ENCODE assay signal across 8 mouse cellular contexts in genomic region chr6:127767201-127767705, GRCm38 (mm10). TPM values are rescaled to one million over a fixed set of nuclear protein-coding genes. Genes with fewer than 3 reads are reported as not detected.
DNase-seq lines count a peak whose midpoint lies in the region; ATAC-seq and TF ChIP-seq lines count a peak whose summit lies in the region.

No protein-coding gene starts in this region.

- H3K9me3 ChIP-seq in heart, embryonic 14.5 days (ENCODE audit: control insufficient read depth, low read length), result no peaks in the 10 kb centered on the region
- no peaks in the 10 kb centered on the region for H3K9me3 ChIP-seq in hindbrain, embryonic 13.5 days
- H3K9me3 ChIP-seq in limb, embryonic 14.5 days (ENCODE audit: control insufficient read depth, low read length), result no peaks in the 10 kb centered on the region
- H3K9me3 ChIP-seq in stomach, postnatal 0 days (ENCODE audit: control insufficient read depth, low read length), result no peaks in the 10 kb centered on the region

- peaks cover 69% of the 10 kb centered on the region for H3K27me3 ChIP-seq in heart, embryonic 14.5 days (ENCODE audit: control insufficient read depth, insufficient read depth, low read length)
- peaks cover 15% of the 10 kb centered on the region for H3K27me3 ChIP-seq in hindbrain, embryonic 13.5 days
- peaks cover 66% of the 10 kb centered on the region for H3K27me3 ChIP-seq in limb, embryonic 14.5 days (ENCODE audit: control insufficient read depth, insufficient read depth, low read length)
- peaks cover 12% of the 10 kb centered on the region for H3K27me3 ChIP-seq in stomach, postnatal 0 days (ENCODE audit: control insufficient read depth, insufficient read depth, low read length)

- under 1% methylated on average over 18 of the region's 18 CpGs for WGBS in heart, embryonic 14.5 days
- 2% methylated on average over 18 of the region's 18 CpGs for WGBS in hindbrain, embryonic 13.5 days
- 2% methylated on average over 18 of the region's 18 CpGs for WGBS in limb, embryonic 14.5 days
- 3% methylated on average over 18 of the region's 18 CpGs for WGBS in stomach, postnatal 0 days

- H3K4me1 ChIP-seq in heart, embryonic 14.5 days (ENCODE audit: control insufficient read depth in 2 of 2, insufficient read depth in 2 of 2, low read length in 2 of 2), result peaks cover 22 to 32% of the 10 kb centered on the region in 2 experiments
- H3K4me1 ChIP-seq in cortical plate, adult 2 months (ENCODE audit: control insufficient read depth, insufficient read depth, low read length), result peaks cover 10% of the 10 kb centered on the region
- peaks cover 69% of the 10 kb centered on the region for H3K4me1 ChIP-seq in hindbrain, embryonic 13.5 days (replicated peaks)
- peaks cover 10% of the 10 kb centered on the region; the same call in 1 of the 2 replicates for H3K4me1 ChIP-seq in limb, embryonic 14.5 days (ENCODE audit: control insufficient read depth, insufficient read depth, low read length)
- no peaks in the 10 kb centered on the region for H3K4me1 ChIP-seq in stomach, postnatal 0 days (replicated peaks; ENCODE audit: control insufficient read depth, insufficient read depth)

- peak overlapping the region; percentile 48 to 52 for H3K4me3 ChIP-seq in heart, embryonic 14.5 days (ENCODE audit: control insufficient read depth in 1 of 2, insufficient read depth in 1 of 2, low read depth in 1 of 2, low read length in 2 of 2)
- peak overlapping the region; percentile 92 for H3K4me3 ChIP-seq in cortical plate, adult 2 months (ENCODE audit: insufficient read depth, low read length)
- peak overlapping the region; percentile 79 for H3K4me3 ChIP-seq in hindbrain, embryonic 13.5 days
- H3K4me3 ChIP-seq in limb, embryonic 14.5 days (replicated peaks; ENCODE audit: low read length), result peak overlapping the region; percentile 44
- H3K4me3 ChIP-seq in stomach, postnatal 0 days (ENCODE audit: low read depth, low read length), result 0 out of 2 replicates have a peak overlapping the region, but pooled peaks have one; percentile 2

- peak overlapping the region; percentile 34; the same call in 1 of the 2 replicates for H3K9ac ChIP-seq in heart, embryonic 14.5 days (ENCODE audit: low read length)
- H3K9ac ChIP-seq in hindbrain, embryonic 13.5 days, result peak overlapping the region; percentile 87
- no peak overlapping the region for H3K9ac ChIP-seq in limb, embryonic 14.5 days (ENCODE audit: low read depth, low read length, severe bottlenecking)
- no peak overlapping the region for H3K9ac ChIP-seq in stomach, postnatal 0 days (ENCODE audit: low read length)

- TF ChIP-seq POLR2A in cortical plate, adult 2 months (IDR thresholded peaks at IDR 0.05; ENCODE audit: extremely low read depth, insufficient read depth, low read length), result peak; percentile 35; the same call in 1 of the 2 replicates
- no peak for TF ChIP-seq POLR2A in limb, embryonic 14.5 days (IDR thresholded peaks at IDR 0.05; ENCODE audit: borderline replicate concordance, extremely low read depth, insufficient read depth, insufficient read length)

- TF ChIP-seq EP300 in stomach, postnatal 0 days (optimal IDR thresholded peaks at IDR 0.05), result no peak

- DNase-seq in heart, postnatal 4 days, result no peak
- no peak for DNase-seq in limb, embryonic 14.5 days (ENCODE audit: low spot score)
- no peak for DNase-seq in stomach, postnatal 0 days (ENCODE audit: low spot score)
- no peak for DNase-seq in gastrocnemius, postnatal 10 days
- no peak for DNase-seq in thymus, postnatal 14 days

- TF ChIP-seq CTCF in cortical plate, adult 2 months (IDR thresholded peaks at IDR 0.05; ENCODE audit: extremely low read depth, insufficient read depth, low read length), result no peak
- no peak for TF ChIP-seq CTCF in stomach, postnatal 0 days (IDR thresholded peaks at IDR 0.05; ENCODE audit: low read depth)

- peak overlapping the region; percentile 94 for H3K4me2 ChIP-seq in heart, embryonic 14.5 days (ENCODE audit: low read length)
- H3K4me2 ChIP-seq in hindbrain, embryonic 13.5 days, result peak overlapping the region; percentile 81
- peak overlapping the region; percentile 79 for H3K4me2 ChIP-seq in limb, embryonic 14.5 days (replicated peaks; ENCODE audit: low read depth, low read length, severe bottlenecking)
- H3K4me2 ChIP-seq in stomach, postnatal 0 days (replicated peaks; ENCODE audit: low read depth), result peak overlapping the region; percentile 34

- H3K27ac ChIP-seq in heart, embryonic 14.5 days (replicated peaks in 1 of 2; ENCODE audit: control insufficient read depth in 1 of 2, insufficient read depth in 1 of 2, low read depth in 2 of 2, low read length in 2 of 2), result peak overlapping the region; percentile 69 to 77
- H3K27ac ChIP-seq in cortical plate, adult 2 months (ENCODE audit: insufficient read depth, low read length), result peak overlapping the region; percentile 98
- peak overlapping the region; percentile 89 for H3K27ac ChIP-seq in hindbrain, embryonic 13.5 days
- no peak overlapping the region for H3K27ac ChIP-seq in limb, embryonic 14.5 days (replicated peaks; ENCODE audit: low read depth, low read length)
- H3K27ac ChIP-seq in stomach, postnatal 0 days (replicated peaks), result no peak overlapping the region

- H3K36me3 ChIP-seq in heart, embryonic 14.5 days (ENCODE audit: control insufficient read depth, insufficient read depth, low read length), result no peaks in the 10 kb centered on the region
- no peaks in the 10 kb centered on the region for H3K36me3 ChIP-seq in hindbrain, embryonic 13.5 days
- H3K36me3 ChIP-seq in limb, embryonic 14.5 days (ENCODE audit: control insufficient read depth, insufficient read depth, low read length), result no peaks in the 10 kb centered on the region
- no peaks in the 10 kb centered on the region for H3K36me3 ChIP-seq in stomach, postnatal 0 days (ENCODE audit: control insufficient read depth, insufficient read depth, low read length)

- ATAC-seq in heart, embryonic 14.5 days (ENCODE audit: insufficient number of reproducible peaks, insufficient read depth, low FRiP score, low read depth), result no peak
- ATAC-seq in hindbrain, embryonic 13.5 days (ENCODE audit: low FRiP score), result peak; percentile 13; the same call in 1 of the 2 replicates
- no peak for ATAC-seq in limb, embryonic 14.5 days (ENCODE audit: low FRiP score, low read depth)
- ATAC-seq in stomach, postnatal 0 days (ENCODE audit: low FRiP score, low TSS enrichment), result no peak

RNA-seq across cellular contexts. Expression of gene Prmt8, which starts 2.0 kb away (rescaled TPM):
- polyA plus RNA-seq in heart, embryonic 14.5 days (2014; fragmentation: Nextera tagmentation; extraction: Ambion mirVana), result 0.09 TPM in 2 replicates
- under 1 TPM; 0.09 to 0.12 TPM for total RNA-seq in heart, postnatal 4 days (2021)
- 67.5 and 67.6 TPM in 2 replicates for polyA plus RNA-seq in cortical plate, adult 2 months (2012; rRNA removed)
- 39.7 and 41.2 TPM in 2 replicates for polyA plus RNA-seq in hindbrain, embryonic 13.5 days (2015; fragmentation: Nextera tagmentation; extraction: Ambion mirVana)
- 0.19 and 0.31 TPM in 2 replicates for polyA plus RNA-seq in limb, embryonic 14.5 days (2012; rRNA removed)
- 0.17 and 0.34 TPM in 2 replicates for polyA plus RNA-seq in limb, embryonic 14.5 days (2014; fragmentation: Nextera tagmentation; extraction: Ambion mirVana)
- polyA plus RNA-seq in stomach, postnatal 0 days (2015; fragmentation: Nextera tagmentation; extraction: Ambion mirVana), result 0.12 TPM in 1 of 2 replicates, not detected in the other
- under 1 TPM; 0.16 to 0.21 TPM for total RNA-seq in gastrocnemius, postnatal 10 days (2021)

Comparison
In these comparisons a context has a peak if more than half of its experiments do, and no peak if none do; other contexts are left out.
1. H3K27ac ChIP-seq: peak in heart, embryonic 14.5 days (2 of 2), cortical plate, adult 2 months (single experiment) and hindbrain, embryonic 13.5 days (single experiment); none in limb, embryonic 14.5 days (single experiment) and stomach, postnatal 0 days (single experiment).
2. H3K4me2 ChIP-seq: peak in every context shown above with its lines; median percentile 94 in heart, embryonic 14.5 days; 81 in hindbrain, embryonic 13.5 days; 79 in limb, embryonic 14.5 days; 34 in stomach, postnatal 0 days.
3. H3K4me3 ChIP-seq: peak in every context shown above with its lines; median percentile 92 in cortical plate, adult 2 months; 79 in hindbrain, embryonic 13.5 days; 50 in heart, embryonic 14.5 days; 44 in limb, embryonic 14.5 days; 2 in stomach, postnatal 0 days.
4. H3K9ac ChIP-seq: peak in heart, embryonic 14.5 days (single experiment) and hindbrain, embryonic 13.5 days (single experiment); none in limb, embryonic 14.5 days (single experiment) and stomach, postnatal 0 days (single experiment).
5. RNA of gene Prmt8, which starts 2.0 kb away (polyA plus RNA-seq): 67.5 to 67.6 TPM in cortical plate, adult 2 months and 39.7 to 41.2 TPM in hindbrain, embryonic 13.5 days; 0.17 to 0.34 TPM in limb, embryonic 14.5 days, 0.12 TPM in stomach, postnatal 0 days and 0.09 TPM in heart, embryonic 14.5 days; every median in the first group is over 10 times any median in the second.